Mouse (Mus musculus) hindbrain, embryonic 12.5 days (tissue): ENCODE results near the gene Tjp1. TPM values are rescaled to one million over a fixed set of nuclear protein-coding genes. Genes with fewer than 3 reads are reported as not detected.

Experiments used
- ATAC-seq: fragments of 200-750 bp; cut with Nextera tagmentation; 2 replicates; pipeline ENCODE4 v1.8.0; 2017; ENCODE audit warnings: moderate TSS enrichment; ENCODE audit not compliant: low FRiP score
- H3K27ac ChIP-seq: fragments of 300-500 bp; sonication (generic); 2 replicates; pipeline ENCODE4 v1.5.1; 2016; ENCODE audit warnings: mild to moderate bottlenecking
- H3K27me3 ChIP-seq: fragments of 300-500 bp; sonication (generic); 2 replicates; pipeline ENCODE4 v1.6.1; 2016; ENCODE audit warnings: mild to moderate bottlenecking
- H3K36me3 ChIP-seq: fragments of 300-500 bp; sonication (generic); 2 replicates; pipeline ENCODE4 v1.6.1; 2016; ENCODE audit warnings: mild to moderate bottlenecking
- H3K4me1 ChIP-seq: fragments of 300-500 bp; sonication (generic); 2 replicates; pipeline ENCODE4 v1.6.1; 2016
- H3K4me2 ChIP-seq: fragments of 300-500 bp; sonication (generic); replicated peaks from 2 replicates; pipeline ENCODE4 v1.6.1; 2016; ENCODE audit warnings: mild to moderate bottlenecking
- H3K4me3 ChIP-seq: fragments of 300-500 bp; sonication (generic); 2 replicates; pipeline ENCODE4 v1.5.1; 2016; ENCODE audit warnings: mild to moderate bottlenecking
- H3K9ac ChIP-seq: fragments of 300-500 bp; sonication (generic); 2 replicates; pipeline ENCODE4 v1.6.1; 2016; ENCODE audit warnings: mild to moderate bottlenecking, moderate library complexity
- H3K9me3 ChIP-seq: fragments of 300-500 bp; sonication (generic); replicated peaks from 2 replicates; pipeline ENCODE4 v1.6.1; 2016; ENCODE audit warnings: mild to moderate bottlenecking
- WGBS: fragments of 180-500 bp; shearing (Covaris S2); methylation state at CpG from one replicate; pipeline ENCODE4 v1.1.7; 2016; 5-methylcytosine and 5-hydroxymethylcytosine counted together
- polyA plus RNA-seq: library from polyadenylated mRNA; unstranded; fragments of >200 nt; fragmentation: Nextera tagmentation; extraction: Ambion mirVana; gene quantifications from 2 replicates; pipeline ENCODE4 v1.2.1, GENCODE M21; 2016

Gene Tjp1
- polyA plus RNA-seq, 1 experiment from 2014 or later, result 36.3 TPM

- ATAC-seq, result no peak
- no peak overlapping the region for H3K27ac ChIP-seq
- 86% methylated on average over 1 of the region's 1 CpGs for WGBS
Measured at GRCm38 (mm10) chr7:65419926-65420325, 107.7 kb downstream of the Tjp1 start.

GRCm38 (mm10) chr7:65419012-65419411 lies 108.6 kb downstream of the Tjp1 start:
- no peak overlapping the region for H3K27ac ChIP-seq
- H3K4me1 ChIP-seq, result peaks cover 18% of the 10 kb centered on the region
- no peaks in the 10 kb centered on the region for H3K9me3 ChIP-seq
- no peak overlapping the region for H3K4me3 ChIP-seq
- no peak overlapping the region for H3K4me2 ChIP-seq
- no peak overlapping the region for H3K9ac ChIP-seq
- 69% methylated on average over 3 of the region's 3 CpGs for WGBS
- no peaks in the 10 kb centered on the region; the same call in 1 of the 2 replicates for H3K27me3 ChIP-seq
- no peak for ATAC-seq
- H3K36me3 ChIP-seq, result no peaks in the 10 kb centered on the region

More at GRCm38 (mm10) chr7:65419926-65420325, 107.7 kb downstream of the Tjp1 start:
- H3K9ac ChIP-seq, result no peak overlapping the region
- no peak overlapping the region for H3K4me2 ChIP-seq
- no peaks in the 10 kb centered on the region for H3K9me3 ChIP-seq
- H3K27me3 ChIP-seq, result no peaks in the 10 kb centered on the region; the same call in 1 of the 2 replicates
- H3K4me3 ChIP-seq, result no peak overlapping the region
- no peaks in the 10 kb centered on the region for H3K36me3 ChIP-seq
- H3K4me1 ChIP-seq, result peaks cover 18% of the 10 kb centered on the region

DNA sequence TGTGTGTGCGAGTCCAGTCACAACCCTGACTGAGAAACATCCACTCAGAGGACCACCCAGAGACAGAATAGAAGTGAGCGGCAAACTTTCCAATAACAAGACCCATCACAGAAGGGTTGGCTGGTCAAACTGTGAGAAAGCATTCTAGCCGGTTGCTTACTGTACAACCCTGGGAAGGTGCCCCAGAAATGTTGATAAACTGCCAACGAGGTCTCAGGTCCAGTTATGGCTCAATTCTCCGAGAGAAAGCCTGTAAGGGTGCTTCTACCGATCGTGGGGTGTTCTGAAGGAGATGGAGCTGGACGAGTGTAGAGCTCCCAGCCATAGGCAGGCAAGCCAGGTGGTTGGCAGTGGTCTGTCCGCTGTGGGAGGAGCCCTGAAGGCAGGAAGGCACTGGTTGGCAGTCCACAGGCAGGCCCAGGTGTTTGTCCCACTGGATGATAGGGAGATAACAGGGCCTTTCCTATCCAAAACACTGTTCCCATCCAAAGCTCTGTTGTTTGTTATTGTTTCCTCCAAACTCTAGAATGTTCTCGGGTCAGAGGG lies 109.1 kb downstream of the Tjp1 start:
- no peak overlapping the region; the same call in 1 of the 2 replicates for H3K27ac ChIP-seq
- ATAC-seq, result no peak
- WGBS, result 85% methylated on average over 10 of the region's 10 CpGs

GRCm38 (mm10) chr7:65417231-65418100 lies 110.1 kb downstream of the Tjp1 start:
- H3K4me2 ChIP-seq, result no peak overlapping the region
- 40% methylated on average over 10 of the region's 10 CpGs for WGBS

More for the DNA sequence above, 109.1 kb downstream of the Tjp1 start:
- H3K27me3 ChIP-seq, result no peaks in the 10 kb centered on the region; the same call in 1 of the 2 replicates
- peaks cover 18% of the 10 kb centered on the region for H3K4me1 ChIP-seq
- no peaks in the 10 kb centered on the region for H3K9me3 ChIP-seq
- H3K36me3 ChIP-seq, result no peaks in the 10 kb centered on the region
- no peak overlapping the region for H3K4me3 ChIP-seq
- H3K9ac ChIP-seq, result no peak overlapping the region
- no peak overlapping the region for H3K4me2 ChIP-seq

DNA sequence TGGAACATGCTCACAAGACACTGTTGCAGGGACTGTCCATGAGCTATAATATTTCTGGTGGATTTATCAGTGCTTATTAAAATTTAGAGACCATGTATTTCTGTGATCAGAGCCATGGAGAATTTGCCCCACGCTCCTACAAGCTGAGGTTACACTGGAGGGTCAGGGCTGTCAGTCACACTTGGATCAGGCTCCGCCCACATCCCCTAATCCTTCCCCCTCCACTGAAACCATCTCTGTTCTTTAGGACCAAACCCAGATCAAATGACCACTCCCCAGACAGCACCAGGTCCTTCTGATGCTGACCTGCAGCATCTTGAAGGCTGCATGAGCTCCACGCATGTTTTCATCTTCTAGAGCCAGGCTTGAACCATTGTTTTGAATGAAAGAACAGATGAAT lies 111.1 kb downstream of the Tjp1 start:
- Histone ChIP-seq H3K4me2 (no peak overlapping the region), H3K27me3 (no peaks in the 10 kb centered on the region; the same call in 1 of the 2 replicates), H3K4me1 (peaks cover 16% of the 10 kb centered on the region), H3K27ac (no peak overlapping the region), H3K36me3 (no peaks in the 10 kb centered on the region), H3K4me3 (no peak overlapping the region), H3K9me3 (no peaks in the 10 kb centered on the region), H3K9ac (no peak overlapping the region)
- 65% methylated on average over 3 of the region's 3 CpGs for WGBS
- ATAC-seq, result no peak

More at GRCm38 (mm10) chr7:65417231-65418100, 110.1 kb downstream of the Tjp1 start:
- no peaks in the 10 kb centered on the region for H3K36me3 ChIP-seq
- no peak overlapping the region for H3K9ac ChIP-seq
- no peaks in the 10 kb centered on the region for H3K9me3 ChIP-seq
- no peaks in the 10 kb centered on the region; the same call in 1 of the 2 replicates for H3K27me3 ChIP-seq
- H3K27ac ChIP-seq, result peak overlapping the region; percentile 60; the same call in 1 of the 2 replicates
- H3K4me1 ChIP-seq, result peaks cover 18% of the 10 kb centered on the region
- ATAC-seq, result no peak
- no peak overlapping the region for H3K4me3 ChIP-seq

DNA sequence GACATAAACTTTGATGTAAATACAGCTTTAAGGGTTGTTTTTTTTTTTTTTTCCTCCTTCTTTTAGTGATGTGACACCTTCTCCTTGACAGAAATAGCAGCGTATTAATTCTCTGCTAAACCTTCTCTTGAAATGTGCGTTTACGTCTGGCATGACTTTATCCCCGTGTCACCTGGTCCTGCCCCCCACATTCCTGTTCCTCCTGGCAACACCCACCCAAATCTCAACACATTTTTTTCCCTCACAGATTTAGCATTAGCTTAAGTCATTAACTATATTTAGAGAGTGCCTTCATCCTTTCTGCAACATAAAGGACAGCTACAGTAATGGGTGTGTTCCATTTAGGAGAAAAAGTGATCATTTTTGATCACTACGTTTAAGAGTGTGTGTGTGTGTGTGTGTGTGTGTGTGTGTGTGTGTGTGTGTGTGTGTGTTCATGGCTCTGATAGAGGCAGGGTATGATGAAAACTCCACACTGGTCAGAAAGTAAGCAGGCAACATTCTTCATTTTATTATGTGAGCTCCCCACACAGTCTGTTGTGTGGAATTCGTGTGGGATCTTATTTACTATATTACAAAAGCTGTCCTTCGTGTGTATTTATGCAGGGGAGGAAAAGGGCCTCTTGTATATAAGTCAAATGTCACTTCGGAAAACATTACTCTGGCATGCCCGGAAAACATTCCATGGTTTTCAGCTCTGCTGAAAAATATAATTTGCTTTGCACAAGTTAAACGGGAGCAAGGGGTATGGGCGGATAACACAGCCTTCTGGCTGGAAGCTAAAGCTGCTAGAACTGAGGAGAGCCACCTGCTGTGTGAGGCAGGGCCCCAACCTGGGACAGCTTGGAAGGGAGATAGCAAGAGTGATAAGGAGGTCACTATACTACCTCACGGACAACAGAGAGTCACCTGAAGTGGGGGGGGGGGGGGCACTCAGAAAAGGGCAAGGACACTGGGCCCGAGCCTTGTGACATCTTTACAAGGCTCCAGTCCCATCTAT lies 113.3 kb downstream of the Tjp1 start:
- WGBS, result 73% methylated on average over 13 of the region's 13 CpGs
- no peak overlapping the region for H3K9ac ChIP-seq
- no peaks in the 10 kb centered on the region for H3K9me3 ChIP-seq
- no peak overlapping the region for H3K27ac ChIP-seq
- no peak overlapping the region for H3K4me3 ChIP-seq
- no peak overlapping the region for H3K4me2 ChIP-seq
- H3K4me1 ChIP-seq, result peaks cover 18% of the 10 kb centered on the region
- no peak for ATAC-seq
- no peaks in the 10 kb centered on the region; the same call in 1 of the 2 replicates for H3K27me3 ChIP-seq
- H3K36me3 ChIP-seq, result no peaks in the 10 kb centered on the region

GRCm38 (mm10) chr7:65410668-65411067 lies 116.9 kb downstream of the Tjp1 start:
- no peak for ATAC-seq
- H3K36me3 ChIP-seq, result no peaks in the 10 kb centered on the region
- WGBS, result 53% methylated on average over 6 of the region's 7 CpGs
- H3K4me2 ChIP-seq, result no peak overlapping the region
- H3K4me3 ChIP-seq, result no peak overlapping the region
- H3K27me3 ChIP-seq, result no peaks in the 10 kb centered on the region
- H3K9ac ChIP-seq, result no peak overlapping the region
- no peaks in the 10 kb centered on the region for H3K9me3 ChIP-seq
- no peak overlapping the region for H3K27ac ChIP-seq
- peaks cover 5% of the 10 kb centered on the region; the same call in 1 of the 2 replicates for H3K4me1 ChIP-seq

- H3K9ac ChIP-seq, result no peak overlapping the region
- H3K4me2 ChIP-seq, result no peak overlapping the region
- ATAC-seq, result no peak
- peaks cover 5% of the 10 kb centered on the region; the same call in 1 of the 2 replicates for H3K4me1 ChIP-seq
- no peaks in the 10 kb centered on the region for H3K9me3 ChIP-seq
- H3K4me3 ChIP-seq, result no peak overlapping the region
- 82% methylated on average over 3 of the region's 3 CpGs for WGBS
- H3K36me3 ChIP-seq, result no peaks in the 10 kb centered on the region
- H3K27ac ChIP-seq, result no peak overlapping the region
- H3K27me3 ChIP-seq, result no peaks in the 10 kb centered on the region
Measured at GRCm38 (mm10) chr7:65406427-65406826, 121.2 kb downstream of the Tjp1 start.

DNA sequence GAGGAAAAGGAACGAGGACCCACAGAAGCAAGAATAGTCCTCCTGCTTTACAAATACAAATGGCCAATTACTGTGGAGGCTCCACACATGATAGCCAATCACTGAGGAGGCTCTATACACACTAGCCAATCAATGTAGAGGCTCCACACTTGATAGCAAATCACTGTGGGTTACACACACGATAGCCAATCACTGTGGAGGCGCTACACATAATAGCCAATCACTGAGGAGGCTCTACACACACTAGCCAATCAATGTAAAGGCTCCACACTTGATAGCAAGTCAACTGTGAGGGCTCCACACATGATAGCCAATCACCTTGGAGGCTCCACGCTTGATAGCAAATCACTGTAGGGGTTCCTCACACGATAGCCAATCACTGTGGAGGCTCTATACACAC lies 125.1 kb downstream of the Tjp1 start:
- WGBS, result 92% methylated on average over 5 of the region's 5 CpGs
- H3K36me3 ChIP-seq, result no peaks in the 10 kb centered on the region
- no peaks in the 10 kb centered on the region for H3K4me1 ChIP-seq
- ATAC-seq, result no peak
- H3K9me3 ChIP-seq, result no peaks in the 10 kb centered on the region
- H3K9ac ChIP-seq, result no peak overlapping the region
- no peak overlapping the region for H3K27ac ChIP-seq
- H3K27me3 ChIP-seq, result no peaks in the 10 kb centered on the region
- H3K4me3 ChIP-seq, result no peak overlapping the region
- H3K4me2 ChIP-seq, result no peak overlapping the region

GRCm38 (mm10) chr7:65401622-65402021 lies 126.0 kb downstream of the Tjp1 start:
- no peak for ATAC-seq
- H3K9ac ChIP-seq, result no peak overlapping the region

DNA sequence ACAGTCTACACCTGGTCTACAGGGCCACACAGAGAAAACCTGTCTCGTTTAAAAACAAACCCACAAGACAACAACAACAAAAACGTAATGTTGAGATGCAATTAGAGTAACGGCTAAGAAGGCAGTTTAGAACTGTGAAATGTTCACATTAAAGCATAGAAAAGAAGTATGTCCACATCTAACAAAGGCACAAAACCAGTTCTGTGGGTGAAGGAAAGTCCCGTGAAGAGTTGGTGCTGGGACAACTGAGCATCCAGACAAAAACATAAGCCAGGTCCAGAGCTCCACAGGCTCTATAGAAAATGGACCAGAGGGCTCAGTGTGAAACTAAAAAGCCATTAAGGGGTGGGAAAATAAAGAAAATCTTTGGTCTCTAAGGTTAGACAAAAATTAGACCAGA lies 131.7 kb downstream of the Tjp1 start:
- H3K36me3 ChIP-seq, result no peaks in the 10 kb centered on the region
- H3K4me2 ChIP-seq, result no peak overlapping the region
- no peaks in the 10 kb centered on the region for H3K9me3 ChIP-seq
- H3K4me1 ChIP-seq, result peaks cover 15% of the 10 kb centered on the region
- H3K4me3 ChIP-seq, result no peak overlapping the region
- no peak overlapping the region for H3K9ac ChIP-seq
- no peak for ATAC-seq
- no peaks in the 10 kb centered on the region for H3K27me3 ChIP-seq
- WGBS, result 81% methylated on average over 4 of the region's 4 CpGs
- H3K27ac ChIP-seq, result no peak overlapping the region

More at GRCm38 (mm10) chr7:65401622-65402021, 126.0 kb downstream of the Tjp1 start:
- Histone ChIP-seq H3K4me3 (no peak overlapping the region), H3K27ac (no peak overlapping the region), H3K4me2 (no peak overlapping the region), H3K9me3 (no peaks in the 10 kb centered on the region), H3K36me3 (no peaks in the 10 kb centered on the region), H3K4me1 (no peaks in the 10 kb centered on the region), H3K27me3 (no peaks in the 10 kb centered on the region)

- no peak for ATAC-seq
- H3K4me3 ChIP-seq, result no peak overlapping the region
- no peaks in the 10 kb centered on the region for H3K36me3 ChIP-seq
- no peaks in the 10 kb centered on the region for H3K9me3 ChIP-seq
- 64% methylated on average over 5 of the region's 5 CpGs for WGBS
- H3K9ac ChIP-seq, result no peak overlapping the region
- peaks cover 15% of the 10 kb centered on the region for H3K4me1 ChIP-seq
- H3K4me2 ChIP-seq, result no peak overlapping the region
- no peak overlapping the region for H3K27ac ChIP-seq
- no peaks in the 10 kb centered on the region for H3K27me3 ChIP-seq
Measured at GRCm38 (mm10) chr7:65395166-65395565, 132.4 kb downstream of the Tjp1 start.
